Mouse (Mus musculus) heart, postnatal 0 days (tissue): ENCODE measurements at regions not wholly inside any gene's neighbourhood (a gene's known extent, or its start where the extent isn't known, plus 50 kb on each side); places are given as distances from the start of the nearest gene placed in this dataset.

Experiments used
- ATAC-seq: fragments of 200-750 bp; cut with Nextera tagmentation; 2 replicates; pipeline ENCODE4 v1.8.0; 2017; ENCODE audit warnings: low read depth, moderate number of reproducible peaks, moderate library complexity; ENCODE audit not compliant: insufficient read depth
- DNase-seq: peaks from one replicate; pipeline ENCODE4 v3.0.0-alpha.2; 2016; ENCODE audit warnings: low spot score
- H3K27ac ChIP-seq: fragments of 300-500 bp; sonication (generic); 2 replicates; pipeline ENCODE4 v1.5.1; 2014; ENCODE audit warnings: low read depth, mild to moderate bottlenecking
- H3K27me3 ChIP-seq: fragments of 300-500 bp; sonication (generic); 2 replicates; pipeline ENCODE4 v1.6.1; 2014; ENCODE audit warnings: low read length, mixed read lengths; ENCODE audit not compliant: control insufficient read depth, insufficient read depth
- H3K36me3 ChIP-seq: fragments of 300-500 bp; sonication (generic); replicated peaks from 2 replicates; pipeline ENCODE4 v1.6.1; 2014; ENCODE audit warnings: low read length, mixed read lengths; ENCODE audit not compliant: control insufficient read depth, insufficient read depth
- H3K4me1 ChIP-seq: fragments of 300-500 bp; sonication (generic); 2 replicates; pipeline ENCODE4 v1.6.1; 2014; ENCODE audit warnings: antibody characterized with exemption; ENCODE audit not compliant: control insufficient read depth, insufficient read depth
- H3K4me2 ChIP-seq: fragments of 300-500 bp; sonication (generic); 2 replicates; pipeline ENCODE4 v1.6.1; 2014; ENCODE audit warnings: low read depth, mild to moderate bottlenecking, low read length, moderate library complexity
- H3K4me3 ChIP-seq: fragments of 300-500 bp; sonication (generic); 2 replicates; pipeline ENCODE4 v1.5.1; 2014; ENCODE audit warnings: low read depth, low read length
- H3K9ac ChIP-seq: fragments of 300-500 bp; sonication (generic); replicated peaks from 2 replicates; pipeline ENCODE4 v1.6.1; 2014; ENCODE audit warnings: low read depth, low read length, mixed read lengths
- H3K9me3 ChIP-seq: fragments of 300-500 bp; sonication (generic); replicated peaks from 2 replicates; pipeline ENCODE4 v1.6.1; 2016; ENCODE audit warnings: low read length; ENCODE audit not compliant: control insufficient read depth
- CTCF ChIP-seq: IDR thresholded peaks from 2 replicates; pipeline ENCODE4 v1.5.1; 2016; ENCODE audit warnings: antibody characterized with exemption, control low read depth, low read depth
- EP300 ChIP-seq: IDR thresholded peaks from 2 replicates; pipeline ENCODE4 v1.6.1; 2016; ENCODE audit warnings: antibody characterized with exemption, low read depth
- WGBS: fragments of 180-500 bp; shearing (Covaris S2); extraction: QIAGEN DNeasy Blood & Tissue Kit; methylation state at CpG from one replicate; pipeline ENCODE4 v1.1.7; 2014; 5-methylcytosine and 5-hydroxymethylcytosine counted together

GRCm38 (mm10) chr7:135899765-135900164 is 183.6 kb upstream of the Mki67 start:
- no peaks in the 10 kb centered on the region for H3K36me3 ChIP-seq
- ATAC-seq (no peak), DNase-seq (no peak)
- 84% methylated on average over 5 of the region's 5 CpGs for WGBS
- no peaks in the 10 kb centered on the region for H3K9me3 ChIP-seq
- TF ChIP-seq EP300 (no peak), CTCF (no peak)
- no peak overlapping the region for H3K9ac ChIP-seq
- peaks cover 20% of the 10 kb centered on the region for H3K4me1 ChIP-seq
- H3K4me2 ChIP-seq, result no peak overlapping the region
- no peak overlapping the region for H3K4me3 ChIP-seq
- no peak overlapping the region for H3K27ac ChIP-seq
- no peaks in the 10 kb centered on the region for H3K27me3 ChIP-seq

- Histone ChIP-seq H3K9ac (no peak overlapping the region), H3K4me1 (peaks cover 20% of the 10 kb centered on the region), H3K27ac (no peak overlapping the region; the same call in 1 of the 2 replicates), H3K27me3 (no peaks in the 10 kb centered on the region), H3K9me3 (no peaks in the 10 kb centered on the region), H3K36me3 (no peaks in the 10 kb centered on the region), H3K4me3 (no peak overlapping the region), H3K4me2 (no peak overlapping the region)
- DNase-seq, result peak; percentile 39
- 19% methylated on average over 10 of the region's 10 CpGs for WGBS
- peak; percentile 52; the same call in 1 of the 2 replicates for ATAC-seq
- TF ChIP-seq CTCF (no peak), EP300 (no peak)
Observed at GRCm38 (mm10) chr7:135900861-135901321, 184.7 kb upstream of the Mki67 start.

GRCm38 (mm10) chr7:135902106-135903055 is 186.2 kb upstream of the Mki67 start:
- Histone ChIP-seq H3K4me3 (no peak overlapping the region), H3K36me3 (no peaks in the 10 kb centered on the region), H3K4me2 (no peak overlapping the region), H3K4me1 (peaks cover 20% of the 10 kb centered on the region), H3K27ac (peak overlapping the region; percentile 73), H3K9me3 (no peaks in the 10 kb centered on the region), H3K9ac (no peak overlapping the region), H3K27me3 (no peaks in the 10 kb centered on the region)
- TF ChIP-seq CTCF (no peak), EP300 (peak; percentile 60; the same call in 1 of the 2 replicates)
- WGBS, result 47% methylated on average over 13 of the region's 13 CpGs
- ATAC-seq (peak; percentile 51), DNase-seq (peak; percentile 33)

- H3K9ac ChIP-seq, result no peak overlapping the region
- H3K4me2 ChIP-seq, result no peak overlapping the region
- no peak overlapping the region for H3K27ac ChIP-seq
- H3K27me3 ChIP-seq, result no peaks in the 10 kb centered on the region
- no peaks in the 10 kb centered on the region for H3K36me3 ChIP-seq
- no peak overlapping the region for H3K4me3 ChIP-seq
- ATAC-seq, result no peak
- DNase-seq, result no peak
- H3K4me1 ChIP-seq, result no peaks in the 10 kb centered on the region
- no peaks in the 10 kb centered on the region for H3K9me3 ChIP-seq
- TF ChIP-seq CTCF, result no peak
- TF ChIP-seq EP300, result no peak
Observed at GRCm38 (mm10) chr7:135911376-135911775, 195.2 kb upstream of the Mki67 start.

- no peak for DNase-seq
- Histone ChIP-seq H3K36me3 (no peaks in the 10 kb centered on the region), H3K9ac (no peak overlapping the region), H3K4me2 (no peak overlapping the region), H3K27ac (no peak overlapping the region), H3K4me3 (no peak overlapping the region), H3K9me3 (no peaks in the 10 kb centered on the region), H3K4me1 (no peaks in the 10 kb centered on the region), H3K27me3 (no peaks in the 10 kb centered on the region)
- WGBS, result 85% methylated on average over 3 of the region's 3 CpGs
- TF ChIP-seq CTCF (no peak), EP300 (no peak)
- ATAC-seq, result no peak
Observed at GRCm38 (mm10) chr7:135913923-135914634, 197.9 kb upstream of the Mki67 start.
